Mouse (Mus musculus): ENCODE results near the gene Rab10.
A peak's percentile ranks its signal among the peaks of the same experiment; 100 is the strongest.
"Not testable (repeated sequence)": the region's sequence is repeated elsewhere in the genome, so short reads cannot be mapped to it uniquely, and the experiment has no call there.

Gene Rab10

DNA sequence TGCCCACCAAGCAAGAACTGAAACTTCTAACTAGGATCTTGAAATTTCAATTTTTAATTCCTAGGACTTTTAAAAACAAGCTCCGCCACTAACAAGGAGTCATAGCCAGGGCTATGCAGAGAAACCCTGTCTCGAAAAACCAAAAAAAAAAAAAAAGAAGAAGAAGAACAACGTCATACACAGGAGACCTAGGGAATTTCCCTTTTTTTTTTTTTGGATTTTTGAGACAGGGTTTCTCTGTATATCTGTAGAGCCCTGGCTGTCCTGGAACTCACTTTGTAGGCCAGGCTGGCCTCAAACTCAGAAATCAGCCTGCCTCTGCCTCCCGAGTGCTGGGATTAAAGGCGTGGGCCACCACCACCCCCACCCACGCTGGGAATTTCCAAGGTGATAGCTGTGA is 12.1 kb downstream of the Rab10 start:
- not testable (repeated sequence) for DNase-seq (ENCODE audit: inconsistent age in 2 of 2, low spot score in 1 of 2)

DNA sequence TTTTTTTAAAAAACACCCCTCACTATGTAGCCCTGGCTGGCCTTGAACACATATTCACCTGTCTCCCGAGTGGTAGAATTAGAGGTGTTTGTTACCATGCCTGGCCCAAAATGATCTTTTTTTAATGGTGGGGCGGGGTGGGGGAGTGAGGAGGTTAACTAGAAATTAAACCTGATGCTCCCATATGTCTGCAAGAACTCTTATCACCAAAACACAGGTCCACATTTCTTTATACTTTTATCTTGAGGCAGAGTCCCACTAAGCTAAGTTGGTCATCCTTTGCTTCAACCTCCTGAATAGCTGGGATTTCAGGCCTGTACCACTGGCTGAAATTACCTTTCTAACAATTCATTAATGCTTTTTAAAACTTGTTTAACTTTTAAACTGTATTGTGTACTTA is 13.7 kb downstream of the Rab10 start:
- DNase-seq (ENCODE audit: inconsistent age in 2 of 2, low spot score in 1 of 2) = no peak

DNA sequence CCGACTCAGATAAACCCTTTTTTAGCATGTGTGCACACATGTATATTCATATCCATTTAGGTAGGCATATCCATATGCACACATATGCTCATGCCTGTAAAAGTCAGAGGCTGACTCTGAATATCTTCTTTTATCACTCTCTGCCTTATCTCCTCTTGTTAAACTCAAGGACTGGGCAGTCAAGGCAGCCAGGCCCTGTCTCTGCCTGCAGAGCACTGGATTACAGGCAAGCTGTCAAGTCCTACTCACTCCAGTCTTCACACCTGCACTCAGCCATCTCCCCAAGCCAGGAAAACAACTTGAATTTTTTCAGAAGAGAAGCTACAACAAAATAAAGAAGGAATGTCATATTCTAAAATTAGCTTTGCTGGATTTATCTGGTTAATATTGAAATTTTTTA is 17.9 kb downstream of the Rab10 start:
- peak in 1 of 2 experiments; percentile 77 for DNase-seq (ENCODE audit: inconsistent age in 2 of 2, low spot score in 1 of 2)

DNA sequence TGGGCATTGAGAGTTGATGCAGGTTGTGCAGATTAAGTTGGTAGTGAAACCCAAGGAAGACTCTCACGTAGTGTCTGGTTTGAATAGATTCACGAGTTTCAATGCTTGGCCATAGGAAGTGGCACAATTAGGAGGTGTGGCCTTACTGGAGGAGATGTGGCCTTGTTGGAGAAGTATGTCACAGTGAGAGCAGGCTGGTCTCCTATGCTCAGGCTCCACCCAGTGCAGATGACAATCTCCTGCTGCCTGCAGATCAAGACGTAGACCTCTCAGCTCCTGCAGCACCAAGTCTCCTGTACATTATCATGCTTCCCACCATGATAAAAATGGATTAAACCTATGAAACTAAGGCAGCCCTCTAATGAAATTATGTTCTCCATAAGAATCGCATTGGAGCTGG is 18.7 kb downstream of the Rab10 start:
- no peak for DNase-seq (ENCODE audit: inconsistent age in 2 of 2, low spot score in 1 of 2)

DNA sequence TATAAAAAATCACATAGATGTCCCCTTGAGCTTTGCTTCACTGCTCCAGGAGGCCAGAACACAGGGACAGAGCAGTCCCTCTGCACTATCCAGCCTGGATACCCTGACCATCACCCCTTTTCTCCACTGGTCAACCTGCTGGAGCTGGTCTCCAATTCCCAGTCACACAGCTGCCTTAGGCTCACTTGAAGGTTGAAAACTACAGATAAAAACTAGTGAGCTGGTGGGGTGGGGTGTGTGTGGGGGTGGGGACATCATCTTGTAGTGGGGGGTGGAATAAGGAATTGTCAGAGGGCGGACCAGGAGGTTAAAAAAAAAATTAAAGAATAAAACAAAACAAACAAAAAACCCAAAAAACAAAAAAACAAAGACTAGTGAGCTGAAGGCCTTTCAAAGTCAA is 21.3 kb downstream of the Rab10 start:
- DNase-seq (ENCODE audit: inconsistent age in 2 of 2, low spot score in 1 of 2) = no peak

DNA sequence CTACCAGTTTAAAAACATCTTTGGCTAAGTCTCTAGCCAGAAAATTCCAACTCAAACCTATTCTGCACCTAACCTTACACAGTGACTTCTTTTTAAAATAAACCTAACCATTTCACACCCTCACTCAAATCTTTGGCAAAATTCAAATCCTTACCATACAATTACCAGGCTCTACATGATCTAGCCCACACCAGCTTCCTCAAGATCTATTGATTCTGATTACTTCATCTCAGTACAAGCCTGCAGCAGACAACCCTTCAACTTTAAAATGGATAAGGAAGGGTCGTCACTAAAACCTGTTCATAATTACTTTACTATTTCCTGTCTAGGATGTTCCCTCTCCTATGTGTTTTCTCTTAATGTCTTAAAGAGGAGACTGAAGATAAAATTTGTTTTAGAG is 23.9 kb downstream of the Rab10 start:
- no peak for DNase-seq (ENCODE audit: inconsistent age in 2 of 2, low spot score in 1 of 2)

DNA sequence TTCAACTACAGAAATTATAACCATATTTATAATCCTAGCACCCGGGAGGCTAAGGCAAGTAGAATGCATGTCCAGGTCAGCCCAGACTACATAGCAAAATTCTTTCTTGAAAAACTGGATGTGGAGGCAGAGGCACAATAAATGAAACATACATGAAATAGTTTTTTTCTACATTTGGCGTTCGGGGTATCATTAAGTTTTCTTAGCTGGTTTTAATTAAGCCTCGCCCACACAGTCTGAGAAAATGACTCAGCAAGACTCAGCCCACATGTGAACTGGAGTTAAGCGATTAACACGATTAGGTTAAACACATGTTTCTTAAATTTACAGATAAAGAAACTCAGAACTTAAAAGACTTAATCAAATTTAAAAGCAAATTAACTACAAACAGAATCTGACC is 24.4 kb downstream of the Rab10 start:
- DNase-seq (ENCODE audit: inconsistent age in 2 of 2, low spot score in 1 of 2) = no peak

DNA sequence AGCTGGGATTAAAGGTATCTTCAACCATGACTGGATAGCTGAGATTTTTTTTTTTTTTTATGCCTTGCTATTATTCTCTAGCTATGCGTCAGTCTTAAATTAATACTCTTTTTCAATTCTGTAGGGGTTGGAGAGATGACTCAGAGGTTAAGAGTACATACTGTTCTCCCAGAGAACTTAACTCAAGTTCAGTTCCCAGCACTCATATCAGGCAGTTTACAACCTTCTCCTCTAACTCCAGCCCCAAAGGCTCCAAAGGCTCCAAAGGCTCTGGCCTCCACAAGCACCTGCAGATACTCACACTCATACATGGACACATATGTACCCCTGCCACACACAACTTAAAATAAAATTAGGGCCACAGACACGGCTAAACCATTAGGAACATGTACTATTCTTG is 25.3 kb downstream of the Rab10 start:
- no peak for DNase-seq (ENCODE audit: inconsistent age in 2 of 2, low spot score in 1 of 2)

DNA sequence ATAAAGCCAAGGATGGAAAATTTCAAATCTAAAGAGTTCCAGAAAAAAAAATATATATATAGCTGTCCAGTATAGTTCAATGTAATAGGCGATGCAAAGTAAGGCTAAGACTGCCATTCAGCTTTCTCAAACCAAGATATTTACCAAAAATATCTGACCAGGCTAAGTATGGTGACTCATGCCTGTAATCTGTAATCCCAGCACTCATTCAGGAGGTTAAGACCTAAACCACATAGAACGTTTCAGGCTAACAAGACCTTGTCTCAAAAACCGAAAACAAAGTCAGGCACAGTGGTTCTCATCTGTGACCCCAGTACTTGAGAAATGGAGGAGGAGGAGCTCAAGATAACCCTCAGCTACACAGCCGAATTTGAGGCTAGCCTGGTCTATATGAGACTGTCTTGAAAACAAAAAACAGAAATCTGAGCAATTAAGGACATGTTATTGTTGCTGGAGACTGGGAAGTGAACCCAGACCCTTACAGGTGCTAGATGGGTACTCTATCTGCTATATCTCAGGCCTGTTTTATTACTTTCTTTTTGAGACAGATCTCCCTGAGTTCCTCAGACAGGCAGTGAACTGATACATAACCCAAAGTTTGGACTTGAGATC is 25.8 kb downstream of the Rab10 start:
- DNase-seq (ENCODE audit: inconsistent age in 2 of 2, low spot score in 1 of 2) = no peak

DNA sequence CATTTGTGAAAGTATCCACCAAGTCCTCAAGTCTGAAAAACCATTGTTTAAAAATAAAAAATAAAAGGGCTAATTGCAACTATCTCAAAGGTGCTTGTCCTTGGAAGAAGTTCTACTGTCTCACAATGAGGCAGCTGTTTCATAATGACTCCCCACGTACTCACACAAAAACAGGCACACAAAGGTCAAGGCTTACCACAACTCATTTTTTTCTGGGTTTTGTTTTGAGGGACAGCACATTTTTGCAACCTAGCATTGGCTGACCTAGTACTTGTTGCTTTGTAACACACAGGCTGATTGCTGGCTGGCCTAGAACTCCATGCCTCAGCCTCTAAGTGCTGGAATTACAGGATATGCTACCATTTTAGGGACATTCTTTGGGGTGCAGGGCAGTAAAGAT is 26.8 kb downstream of the Rab10 start:
- DNase-seq (ENCODE audit: inconsistent age in 2 of 2, low spot score in 1 of 2) = peak; percentile 75 to 91

DNA sequence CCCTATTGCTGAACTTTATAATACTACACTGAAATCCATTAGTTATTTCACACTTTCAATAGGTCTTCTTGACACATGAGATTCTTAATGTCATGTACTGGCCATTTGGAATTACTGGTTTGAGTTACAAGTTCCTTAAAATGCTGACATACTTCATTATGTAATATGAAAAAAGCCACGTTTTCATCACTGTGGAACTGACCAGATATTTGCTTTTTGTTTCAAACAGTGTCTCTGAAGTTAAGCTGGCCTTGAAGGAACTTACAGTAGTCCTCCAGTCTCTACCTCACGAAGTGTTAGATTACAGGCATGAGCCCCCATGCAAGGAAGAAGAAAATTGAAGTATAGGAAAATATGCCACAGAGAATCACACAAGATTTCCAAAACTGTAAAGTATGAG is 27.2 kb downstream of the Rab10 start:
- peak in 1 of 2 experiments; percentile 78 for DNase-seq (ENCODE audit: inconsistent age in 2 of 2, low spot score in 1 of 2)

DNA sequence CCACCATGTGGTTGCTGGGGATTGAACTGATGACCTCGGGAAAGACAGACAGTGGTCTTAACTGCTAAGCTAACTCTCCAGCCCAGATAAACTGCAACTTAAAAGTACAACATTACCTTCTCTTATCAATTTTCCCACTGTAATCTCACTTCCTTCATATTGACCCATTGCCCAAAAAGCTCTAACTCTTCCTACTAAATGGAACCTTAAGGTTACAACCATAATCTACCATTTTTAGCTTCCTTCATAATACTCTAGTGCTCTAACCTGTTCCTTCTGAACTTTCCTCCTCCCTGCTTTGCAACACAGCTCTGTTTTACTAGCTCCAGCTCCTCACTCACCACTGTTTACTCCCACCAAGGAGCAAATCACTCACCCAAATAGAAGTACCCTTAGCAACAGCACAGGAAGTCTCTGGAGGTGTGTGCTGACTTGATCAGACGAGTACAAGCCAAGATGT is 30.9 kb downstream of the Rab10 start:
- no peak for DNase-seq (ENCODE audit: inconsistent age in 2 of 2, low spot score in 1 of 2)

DNA sequence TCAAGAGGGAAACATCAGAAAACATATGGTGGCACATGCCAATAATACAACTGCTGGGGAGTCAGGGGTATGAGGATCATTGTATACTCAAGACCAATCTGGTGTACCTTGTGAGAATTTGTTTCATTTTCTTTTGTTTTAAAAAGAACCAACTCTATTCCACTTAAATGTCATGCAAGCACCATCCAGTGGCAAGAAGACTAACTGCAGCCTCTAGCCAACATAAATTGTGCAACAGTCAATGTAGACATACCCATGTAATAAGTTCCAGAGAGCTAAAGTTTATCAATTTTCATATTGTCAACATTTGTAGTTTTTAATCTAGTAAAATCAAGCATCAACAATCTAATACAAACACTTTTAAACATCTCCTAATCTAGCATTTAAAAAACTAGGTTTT is 39.0 kb downstream of the Rab10 start:
- DNase-seq (ENCODE audit: inconsistent age in 2 of 2, low spot score in 1 of 2) = no peak

DNA sequence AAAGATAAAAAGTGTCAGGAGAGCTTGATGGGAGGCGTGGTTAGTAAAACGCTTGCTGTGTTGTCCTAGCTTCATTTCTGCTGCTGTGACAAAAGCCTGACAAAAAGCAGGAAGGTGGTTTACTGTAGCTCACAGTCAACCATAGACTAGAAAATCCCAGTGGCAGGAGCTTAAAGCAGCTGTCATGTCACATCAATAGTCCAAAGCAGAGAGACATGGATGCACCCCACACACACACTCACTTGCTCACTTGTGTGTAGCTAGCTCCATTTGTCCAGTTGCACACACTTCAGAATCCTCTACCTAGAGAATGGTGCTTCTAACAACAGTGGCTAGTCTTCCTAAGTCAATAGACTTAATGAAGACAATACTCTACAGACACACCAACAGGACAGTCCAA is 42.4 kb downstream of the Rab10 start:
- DNase-seq (ENCODE audit: inconsistent age in 2 of 2, low spot score in 1 of 2) = no peak

DNA sequence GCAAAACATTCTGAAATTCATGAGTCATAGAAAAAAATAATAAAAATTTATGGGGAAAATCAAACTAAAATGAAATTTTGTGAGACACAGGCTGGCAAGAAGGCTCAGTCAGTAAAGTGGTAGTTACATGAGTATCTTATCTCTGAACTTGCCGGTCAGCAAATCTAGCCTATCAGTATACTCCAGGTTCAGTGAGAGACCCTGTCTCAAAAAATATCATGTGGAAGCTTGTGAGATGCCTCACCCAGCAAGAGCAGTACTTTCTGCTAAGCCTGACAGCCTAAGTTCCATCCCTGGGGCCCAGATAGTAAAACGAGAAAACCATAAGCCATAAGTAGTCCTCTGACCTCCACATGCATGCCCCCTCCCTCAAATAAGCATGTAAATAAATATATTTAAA is 44.6 kb downstream of the Rab10 start:
- peak in 1 of 2 experiments; percentile 54 for DNase-seq (ENCODE audit: inconsistent age in 2 of 2, low spot score in 1 of 2)

DNA sequence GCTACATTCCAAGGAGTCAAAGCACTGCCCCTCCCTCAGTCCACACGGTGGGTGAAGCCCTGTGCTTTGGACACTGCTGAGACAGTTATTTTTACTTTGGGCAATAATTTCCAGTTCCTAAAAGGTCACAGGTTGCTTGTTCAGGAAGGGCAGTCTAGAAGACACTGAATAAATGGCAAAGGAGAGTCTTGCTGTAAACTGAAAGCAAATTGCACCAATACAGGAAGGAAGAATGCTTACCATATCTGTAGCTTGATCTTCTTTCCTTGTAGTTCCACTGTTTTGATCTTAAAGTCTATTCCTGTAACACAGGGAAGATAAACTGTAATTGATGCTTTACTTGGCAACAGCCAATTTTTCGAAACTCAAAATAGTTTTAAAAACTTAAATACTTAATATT is 45.3 kb downstream of the Rab10 start:
- no peak for DNase-seq (ENCODE audit: inconsistent age in 2 of 2, low spot score in 1 of 2)

DNA sequence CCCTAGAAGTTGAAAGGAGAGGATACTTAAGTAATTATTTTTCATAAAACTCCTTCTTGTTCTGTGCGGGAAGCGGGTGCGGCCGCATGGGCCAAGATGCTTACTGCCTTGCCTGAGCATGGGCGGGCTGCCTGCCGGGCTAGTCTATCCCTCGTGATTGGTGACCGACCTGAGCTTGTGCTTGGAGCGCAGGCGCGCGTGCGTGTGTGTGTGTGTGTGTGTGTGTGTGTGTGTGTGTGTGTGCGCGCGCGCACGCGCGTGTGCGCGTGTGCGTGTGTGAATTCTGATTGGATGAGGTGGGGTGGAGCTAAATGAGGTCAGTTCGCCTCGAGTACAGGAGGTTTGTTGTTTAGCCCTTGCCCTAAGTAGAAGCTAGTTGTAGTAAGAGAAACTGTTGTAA is 48.2 kb downstream of the Rab10 start:
- peak in 1 of 2 experiments; percentile 61 for DNase-seq (ENCODE audit: inconsistent age in 2 of 2, low spot score in 1 of 2)

DNA sequence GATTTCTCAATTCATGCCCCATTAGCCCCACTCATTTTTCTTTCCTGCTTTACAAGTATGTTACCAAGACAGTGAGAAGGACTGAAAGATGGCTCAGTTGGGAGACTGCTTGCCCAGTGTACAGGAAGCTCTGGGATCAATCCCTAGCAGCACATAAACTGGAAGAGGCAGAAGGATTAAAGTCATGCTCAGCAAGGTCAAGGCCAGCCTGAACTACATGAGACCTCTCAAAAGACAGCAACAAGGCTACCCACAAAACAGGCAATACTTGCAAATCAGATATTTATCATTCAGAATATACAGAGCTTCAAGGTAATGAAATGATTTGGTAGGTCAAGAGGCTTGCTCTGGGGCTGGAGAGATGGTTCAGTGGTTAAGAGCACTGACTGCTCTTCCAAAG is 53.8 kb downstream of the Rab10 start:
- DNase-seq (ENCODE audit: inconsistent age in 2 of 2, low spot score in 1 of 2) = peak; percentile 40 to 85

DNA sequence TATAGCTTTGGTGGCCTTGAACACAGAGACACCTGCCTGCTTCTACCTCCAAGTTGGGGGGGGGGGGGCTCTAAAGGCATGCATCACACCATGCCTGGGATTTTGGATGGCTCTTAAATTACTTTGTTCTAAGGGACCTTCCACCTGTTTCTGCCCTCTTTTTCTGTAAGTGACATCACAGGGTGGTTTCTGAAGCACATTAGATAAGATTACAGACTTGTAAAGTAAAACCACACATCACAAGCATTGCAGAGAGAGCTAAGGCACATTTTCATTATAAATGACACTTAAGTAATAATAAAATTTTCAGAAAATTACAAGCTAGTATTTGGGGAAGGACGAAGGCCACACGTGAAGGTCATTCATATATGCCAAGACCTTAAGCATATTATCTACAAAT is 54.3 kb downstream of the Rab10 start:
- DNase-seq (ENCODE audit: inconsistent age in 2 of 2, low spot score in 1 of 2) = no peak

DNA sequence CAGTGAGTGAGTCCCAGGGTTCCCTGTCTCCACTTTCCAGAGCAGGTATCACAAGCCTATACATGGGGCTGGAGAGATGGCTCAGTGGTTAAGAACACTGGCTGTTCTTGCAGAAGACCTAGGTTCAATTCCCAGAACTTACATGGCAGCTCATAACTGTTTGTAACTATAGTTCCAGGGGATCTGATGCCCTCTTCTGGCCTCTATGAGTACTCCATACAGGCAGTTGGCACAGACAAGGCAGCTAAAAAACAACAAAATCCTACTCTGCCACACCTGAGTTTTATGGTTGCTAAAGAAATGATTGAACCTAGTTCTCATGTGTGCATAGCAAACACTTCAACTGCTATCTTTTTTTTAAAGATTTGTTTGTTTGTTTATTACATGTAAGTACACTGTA is 56.2 kb downstream of the Rab10 start:
- peak in 1 of 2 experiments; percentile 61 for DNase-seq (ENCODE audit: inconsistent age in 2 of 2, low spot score in 1 of 2)

DNA sequence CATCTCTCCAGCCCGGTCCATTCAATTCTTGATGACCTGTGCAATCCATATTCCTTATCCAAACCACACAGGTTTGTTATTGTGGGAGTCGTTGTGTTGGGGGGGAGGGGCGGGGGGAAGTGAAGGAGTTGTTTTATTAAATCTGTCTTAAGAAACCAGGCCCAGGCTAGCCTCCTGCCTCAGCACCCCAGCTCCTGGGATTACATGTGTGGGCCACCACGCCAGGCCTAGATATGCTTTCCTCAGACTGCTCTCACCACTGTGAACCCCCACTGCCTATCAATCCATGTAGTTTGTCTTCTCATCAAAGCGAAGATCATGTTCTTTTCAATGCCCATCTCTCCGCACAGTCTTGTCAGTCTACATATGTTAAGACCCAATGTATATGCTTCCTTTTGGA is 63.7 kb downstream of the Rab10 start:
- peak in 1 of 2 experiments; percentile 35 for DNase-seq (ENCODE audit: inconsistent age in 2 of 2, low spot score in 1 of 2)

DNA sequence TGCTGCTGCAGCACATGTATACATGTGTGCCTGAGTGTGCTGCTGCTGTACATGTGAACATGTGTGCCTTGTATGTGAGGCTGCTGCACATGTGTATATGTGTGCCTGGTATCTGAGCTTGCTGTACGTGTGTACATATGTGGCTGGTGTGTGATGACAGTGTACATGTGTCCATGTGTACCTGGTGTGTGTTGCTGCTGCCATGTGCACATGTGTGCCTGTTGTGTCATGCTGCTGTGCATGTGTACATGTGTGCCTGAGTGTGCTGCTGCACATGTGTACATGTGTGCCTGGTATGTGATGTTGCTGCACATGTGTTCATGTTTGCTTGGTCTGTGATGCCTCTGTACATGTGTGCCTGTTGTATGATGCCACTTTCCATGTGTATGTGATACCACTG is 70.2 kb downstream of the Rab10 start:
- no peak for DNase-seq (ENCODE audit: inconsistent age in 2 of 2, low spot score in 1 of 2)

DNA sequence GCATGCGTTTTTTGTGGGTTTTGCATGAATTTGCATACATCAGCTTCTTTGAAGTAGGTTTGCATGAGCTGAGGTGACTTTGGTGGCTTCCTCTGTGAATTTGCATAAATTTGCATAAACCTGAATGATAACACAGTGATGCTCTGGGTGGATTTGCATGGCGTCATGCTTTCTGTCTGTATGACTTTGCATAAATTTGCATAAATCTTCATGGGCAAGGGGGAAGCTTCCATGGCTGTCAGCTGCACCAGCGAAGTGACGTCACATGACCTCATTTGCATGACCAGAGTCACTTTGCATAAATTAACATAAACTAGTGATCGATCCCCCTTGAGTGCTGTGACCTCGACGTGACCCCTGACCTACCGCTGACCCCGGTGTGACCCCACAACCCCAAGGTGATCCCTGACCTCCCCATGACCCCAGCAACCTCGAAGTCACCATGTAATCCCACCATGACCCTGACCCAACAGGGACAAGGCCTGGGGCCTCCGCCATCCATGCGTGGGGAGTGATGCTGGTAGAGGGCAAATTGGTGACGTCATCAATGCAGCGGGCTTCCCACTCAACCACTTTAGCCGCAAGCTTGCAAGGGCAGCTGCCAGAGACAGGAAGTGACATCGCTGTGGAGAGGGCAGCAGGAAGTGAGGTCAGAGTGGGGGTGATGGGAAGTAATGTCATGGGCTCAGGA is 71.3 kb downstream of the Rab10 start:
- peak; percentile 26 to 52 for DNase-seq (ENCODE audit: inconsistent age in 2 of 2, low spot score in 1 of 2)

All from adrenal gland, adult (tissue).